Mouse (Mus musculus): ENCODE results near the gene Flnb. TPM values are rescaled to one million over a fixed set of nuclear protein-coding genes. Genes with fewer than 3 reads are reported as not detected.

The Flnb gene
- polyA plus RNA-seq, 1 experiment from 2014 or later, result 9.2 TPM

GRCm38 (mm10) chr14:7855101-7855500 is 37.3 kb downstream of the Flnb start:
- Histone ChIP-seq H3K27me3 (ENCODE audit: control insufficient read depth, insufficient read depth, low read length) (no peaks in the 10 kb centered on the region), H3K4me1 (ENCODE audit: control insufficient read depth, insufficient read depth, low read length) (peaks cover 39% of the 10 kb centered on the region), H3K9me3 (replicated peaks; ENCODE audit: control insufficient read depth, low read length) (no peaks in the 10 kb centered on the region), H3K4me2 (ENCODE audit: low read depth, low read length) (no peak overlapping the region), H3K36me3 (ENCODE audit: control insufficient read depth, insufficient read depth) (no peaks in the 10 kb centered on the region), H3K27ac (ENCODE audit: low read length) (no peak overlapping the region), H3K4me3 (ENCODE audit: low read length) (no peak overlapping the region), H3K9ac (ENCODE audit: low read length) (no peak overlapping the region)
- no peak for ATAC-seq (replicated peaks; ENCODE audit: extremely low read depth, insufficient read depth, low FRiP score)
- WGBS, result 80% methylated on average over 6 of the region's 6 CpGs

GRCm38 (mm10) chr14:7855501-7855900 is 37.7 kb downstream of the Flnb start:
- Histone ChIP-seq H3K9me3 (replicated peaks; ENCODE audit: control insufficient read depth, low read length) (no peaks in the 10 kb centered on the region), H3K36me3 (ENCODE audit: control insufficient read depth, insufficient read depth) (no peaks in the 10 kb centered on the region), H3K4me2 (ENCODE audit: low read depth, low read length) (no peak overlapping the region), H3K27ac (ENCODE audit: low read length) (no peak overlapping the region), H3K4me1 (ENCODE audit: control insufficient read depth, insufficient read depth, low read length) (peaks cover 37% of the 10 kb centered on the region), H3K4me3 (ENCODE audit: low read length) (no peak overlapping the region), H3K9ac (ENCODE audit: low read length) (no peak overlapping the region), H3K27me3 (ENCODE audit: control insufficient read depth, insufficient read depth, low read length) (no peaks in the 10 kb centered on the region)
- no peak for ATAC-seq (replicated peaks; ENCODE audit: extremely low read depth, insufficient read depth, low FRiP score)
- 80% methylated on average over 5 of the region's 5 CpGs for WGBS

- Histone ChIP-seq H3K27ac (ENCODE audit: low read length) (no peak overlapping the region), H3K27me3 (ENCODE audit: control insufficient read depth, insufficient read depth, low read length) (no peaks in the 10 kb centered on the region), H3K9ac (ENCODE audit: low read length) (no peak overlapping the region), H3K4me1 (ENCODE audit: control insufficient read depth, insufficient read depth, low read length) (peaks cover 30% of the 10 kb centered on the region), H3K36me3 (ENCODE audit: control insufficient read depth, insufficient read depth) (no peaks in the 10 kb centered on the region), H3K4me2 (ENCODE audit: low read depth, low read length) (no peak overlapping the region), H3K4me3 (ENCODE audit: low read length) (no peak overlapping the region), H3K9me3 (replicated peaks; ENCODE audit: control insufficient read depth, low read length) (no peaks in the 10 kb centered on the region)
- 90% methylated on average over 10 of the region's 10 CpGs for WGBS
- ATAC-seq (replicated peaks; ENCODE audit: extremely low read depth, insufficient read depth, low FRiP score), result no peak
These were observed 38.6 kb downstream of the Flnb start for GRCm38 (mm10) chr14:7856348-7856747.

GRCm38 (mm10) chr14:7857835-7858234 is 40.1 kb downstream of the Flnb start:
- 88% methylated on average over 3 of the region's 3 CpGs for WGBS
- no peaks in the 10 kb centered on the region for H3K27me3 ChIP-seq (ENCODE audit: control insufficient read depth, insufficient read depth, low read length)
- H3K9ac ChIP-seq (ENCODE audit: low read length), result no peak overlapping the region
- no peaks in the 10 kb centered on the region for H3K9me3 ChIP-seq (replicated peaks; ENCODE audit: control insufficient read depth, low read length)
- no peak for ATAC-seq (replicated peaks; ENCODE audit: extremely low read depth, insufficient read depth, low FRiP score)
- H3K36me3 ChIP-seq (ENCODE audit: control insufficient read depth, insufficient read depth), result no peaks in the 10 kb centered on the region
- peaks cover 15% of the 10 kb centered on the region for H3K4me1 ChIP-seq (ENCODE audit: control insufficient read depth, insufficient read depth, low read length)
- no peak overlapping the region for H3K4me2 ChIP-seq (ENCODE audit: low read depth, low read length)
- no peak overlapping the region for H3K27ac ChIP-seq (ENCODE audit: low read length)
- no peak overlapping the region for H3K4me3 ChIP-seq (ENCODE audit: low read length)

- Histone ChIP-seq H3K4me1 (ENCODE audit: control insufficient read depth, insufficient read depth, low read length) (peaks cover 11% of the 10 kb centered on the region), H3K27me3 (ENCODE audit: control insufficient read depth, insufficient read depth, low read length) (no peaks in the 10 kb centered on the region), H3K9me3 (replicated peaks; ENCODE audit: control insufficient read depth, low read length) (no peaks in the 10 kb centered on the region), H3K4me3 (ENCODE audit: low read length) (no peak overlapping the region), H3K36me3 (ENCODE audit: control insufficient read depth, insufficient read depth) (no peaks in the 10 kb centered on the region), H3K9ac (ENCODE audit: low read length) (no peak overlapping the region), H3K4me2 (ENCODE audit: low read depth, low read length) (no peak overlapping the region), H3K27ac (ENCODE audit: low read length) (no peak overlapping the region)
- WGBS, result 53% methylated on average over 4 of the region's 4 CpGs
- ATAC-seq (replicated peaks; ENCODE audit: extremely low read depth, insufficient read depth, low FRiP score), result no peak
These were observed 40.7 kb downstream of the Flnb start for GRCm38 (mm10) chr14:7858430-7858829.

GRCm38 (mm10) chr14:7860525-7861154 is 42.9 kb downstream of the Flnb start:
- WGBS, result 88% methylated on average over 8 of the region's 8 CpGs
- Histone ChIP-seq H3K4me3 (ENCODE audit: low read length) (no peak overlapping the region), H3K36me3 (ENCODE audit: control insufficient read depth, insufficient read depth) (no peaks in the 10 kb centered on the region), H3K27ac (ENCODE audit: low read length) (no peak overlapping the region), H3K4me1 (ENCODE audit: control insufficient read depth, insufficient read depth, low read length) (peaks cover 16% of the 10 kb centered on the region; the same call in 1 of the 2 replicates), H3K4me2 (ENCODE audit: low read depth, low read length) (no peak overlapping the region), H3K27me3 (ENCODE audit: control insufficient read depth, insufficient read depth, low read length) (no peaks in the 10 kb centered on the region), H3K9me3 (replicated peaks; ENCODE audit: control insufficient read depth, low read length) (no peaks in the 10 kb centered on the region), H3K9ac (ENCODE audit: low read length) (no peak overlapping the region)
- ATAC-seq (replicated peaks; ENCODE audit: extremely low read depth, insufficient read depth, low FRiP score), result no peak

DNA sequence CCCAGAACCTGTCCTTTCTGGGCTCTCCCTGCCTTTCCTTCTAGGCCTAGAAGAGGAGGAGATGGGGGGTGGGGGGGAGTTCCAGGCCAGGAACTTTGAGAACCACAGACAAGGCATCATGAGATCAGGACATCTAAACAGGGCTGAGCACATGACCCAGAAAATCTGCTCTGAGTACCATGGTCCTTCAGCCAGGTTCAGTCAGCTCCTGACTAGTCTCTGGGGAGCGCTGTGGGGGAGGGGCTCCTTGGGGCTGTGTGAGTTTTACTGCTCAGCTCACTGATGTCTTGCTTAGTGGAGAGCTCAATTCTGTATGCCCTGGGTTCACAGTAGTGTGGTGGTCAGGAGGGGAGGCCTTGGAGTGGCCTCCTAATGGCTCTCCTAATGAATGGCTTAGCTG is 43.5 kb downstream of the Flnb start:
- no peak overlapping the region for H3K9ac ChIP-seq (ENCODE audit: low read length)
- 89% methylated on average over 1 of the region's 1 CpGs for WGBS
- no peak overlapping the region for H3K4me2 ChIP-seq (ENCODE audit: low read depth, low read length)
- H3K4me1 ChIP-seq (ENCODE audit: control insufficient read depth, insufficient read depth, low read length), result peaks cover 16% of the 10 kb centered on the region; the same call in 1 of the 2 replicates
- H3K36me3 ChIP-seq (ENCODE audit: control insufficient read depth, insufficient read depth), result no peaks in the 10 kb centered on the region
- no peak overlapping the region for H3K4me3 ChIP-seq (ENCODE audit: low read length)
- H3K9me3 ChIP-seq (replicated peaks; ENCODE audit: control insufficient read depth, low read length), result no peaks in the 10 kb centered on the region
- no peak for ATAC-seq (replicated peaks; ENCODE audit: extremely low read depth, insufficient read depth, low FRiP score)
- H3K27ac ChIP-seq (ENCODE audit: low read length), result no peak overlapping the region
- H3K27me3 ChIP-seq (ENCODE audit: control insufficient read depth, insufficient read depth, low read length), result no peaks in the 10 kb centered on the region

GRCm38 (mm10) chr14:7862226-7862625 is 44.5 kb downstream of the Flnb start:
- Histone ChIP-seq H3K4me2 (ENCODE audit: low read depth, low read length) (no peak overlapping the region), H3K9me3 (replicated peaks; ENCODE audit: control insufficient read depth, low read length) (no peaks in the 10 kb centered on the region), H3K4me1 (ENCODE audit: control insufficient read depth, insufficient read depth, low read length) (peaks cover 16% of the 10 kb centered on the region; the same call in 1 of the 2 replicates), H3K9ac (ENCODE audit: low read length) (no peak overlapping the region), H3K27ac (ENCODE audit: low read length) (no peak overlapping the region), H3K36me3 (ENCODE audit: control insufficient read depth, insufficient read depth) (no peaks in the 10 kb centered on the region), H3K4me3 (ENCODE audit: low read length) (no peak overlapping the region), H3K27me3 (ENCODE audit: control insufficient read depth, insufficient read depth, low read length) (no peaks in the 10 kb centered on the region)
- no peak for ATAC-seq (replicated peaks; ENCODE audit: extremely low read depth, insufficient read depth, low FRiP score)
- WGBS, result 89% methylated on average over 2 of the region's 2 CpGs

DNA sequence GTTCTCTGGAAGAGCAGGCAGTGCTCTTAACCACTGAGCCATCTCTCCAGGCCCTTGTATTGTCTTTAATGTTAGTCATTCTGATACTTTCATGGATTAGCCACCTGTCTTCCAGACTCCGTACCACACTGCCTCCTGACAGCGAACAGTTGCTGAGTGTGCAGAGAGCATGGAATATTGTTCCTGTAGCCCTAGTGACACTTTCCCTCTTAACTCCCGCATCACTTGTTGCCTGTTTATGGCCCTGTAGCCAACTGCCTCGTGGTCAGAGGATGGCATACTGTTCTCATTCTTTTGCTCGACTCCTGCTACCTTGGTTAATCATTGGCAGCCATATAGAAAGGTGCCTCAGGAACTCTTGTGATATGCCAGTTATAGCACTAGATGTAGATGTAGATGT is 45.4 kb downstream of the Flnb start:
- H3K27me3 ChIP-seq (ENCODE audit: control insufficient read depth, insufficient read depth, low read length), result no peaks in the 10 kb centered on the region
- ATAC-seq (replicated peaks; ENCODE audit: extremely low read depth, insufficient read depth, low FRiP score), result no peak
- 83% methylated on average over 5 of the region's 5 CpGs for WGBS
- H3K9ac ChIP-seq (ENCODE audit: low read length), result no peak overlapping the region
- no peak overlapping the region for H3K27ac ChIP-seq (ENCODE audit: low read length)
- H3K36me3 ChIP-seq (ENCODE audit: control insufficient read depth, insufficient read depth), result peaks cover 2% of the 10 kb centered on the region; the same call in 1 of the 2 replicates
- no peak overlapping the region for H3K4me3 ChIP-seq (ENCODE audit: low read length)
- no peak overlapping the region for H3K4me2 ChIP-seq (ENCODE audit: low read depth, low read length)
- peaks cover 16% of the 10 kb centered on the region; the same call in 1 of the 2 replicates for H3K4me1 ChIP-seq (ENCODE audit: control insufficient read depth, insufficient read depth, low read length)
- H3K9me3 ChIP-seq (replicated peaks; ENCODE audit: control insufficient read depth, low read length), result no peaks in the 10 kb centered on the region

Data from heart, embryonic 16.5 days (tissue).